Mouse (Mus musculus) cerebellum, postnatal 10 days (tissue): ENCODE measurements around the gene 4933405L10Rik.

Experiments
- DNase-seq, 2 experiments: peaks; one replicate each; pipeline ENCODE4 v3.0.0; 2021; ENCODE audit warnings: mixed read lengths in 2 of 2

Gene 4933405L10Rik

GRCm38 (mm10) chr8:105757796-105758276 lies 50.4 kb downstream of the 4933405L10Rik start:
- DNase-seq = no peak

GRCm38 (mm10) chr8:105758277-105759108 lies 51.0 kb downstream of the 4933405L10Rik start, which contains the start of gene Gfod2:
TSS of gene Gfod2 (minus strand) at chr8:105758664.
- DNase-seq = peak; percentile 99 to 100
